Mouse (Mus musculus): ENCODE results near the gene Aldoc. TPM values are rescaled to one million over a fixed set of nuclear protein-coding genes. Genes with fewer than 3 reads are reported as not detected.

Gene Aldoc
- polyA plus RNA-seq, 1 experiment = 0.91 TPM

DNA sequence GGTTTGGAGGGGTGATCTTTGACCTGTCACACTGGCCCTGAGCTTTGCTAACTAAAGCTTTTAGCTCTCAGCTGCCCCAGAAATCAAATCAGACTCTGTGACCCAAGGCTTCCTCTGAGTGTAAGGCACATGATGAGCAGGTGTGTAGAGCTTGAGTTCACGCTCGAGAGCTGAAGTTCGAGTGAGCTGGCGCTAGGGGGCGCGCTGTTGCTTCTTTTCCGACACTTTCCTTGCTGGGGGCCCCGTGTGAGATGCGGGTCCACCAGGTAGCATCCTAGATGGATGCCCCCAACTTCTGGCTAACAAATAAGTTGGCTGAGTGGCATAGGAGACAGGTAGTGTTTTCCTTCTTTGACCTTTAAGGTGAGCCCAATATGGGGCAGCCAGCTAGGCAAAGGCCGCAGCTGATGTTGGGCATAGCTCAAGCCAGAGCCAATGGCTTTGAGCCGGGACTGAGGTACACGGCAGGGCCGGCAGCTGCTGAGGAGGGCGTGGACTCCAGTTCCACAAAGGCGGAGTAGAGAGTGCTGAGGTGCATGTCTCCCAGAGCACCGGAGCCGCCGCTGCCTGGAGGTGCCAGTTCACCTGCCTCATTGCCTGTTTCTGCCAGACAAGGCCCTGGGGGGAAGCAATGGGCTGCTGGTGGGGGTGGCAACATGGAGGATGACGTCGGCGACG, 35.7 kb downstream of the Aldoc start:
- Histone ChIP-seq H3K27me3 (ENCODE audit: control insufficient read depth, insufficient read depth, insufficient read length) (no peaks in the 10 kb centered on the region), H3K79me3 (ENCODE audit: low read depth) (no peaks in the 10 kb centered on the region), H3K36me3 (ENCODE audit: control insufficient read depth, insufficient read depth) (no peaks in the 10 kb centered on the region), H3K4me3 (ENCODE audit: insufficient read depth, poor library complexity, severe bottlenecking) (no peak overlapping the region), H3ac (ENCODE audit: control insufficient read depth, insufficient read length, low read depth) (no peak overlapping the region), H3K79me2 (ENCODE audit: control insufficient read depth, insufficient read depth) (no peaks in the 10 kb centered on the region)
- TF ChIP-seq MYOG (IDR thresholded peaks at IDR 0.05; ENCODE audit: control insufficient read depth, extremely low read depth, insufficient read length) (no peak), CTCF (IDR thresholded peaks at IDR 0.05; ENCODE audit: control insufficient read depth, insufficient read depth, insufficient read length) (peak; percentile 60)

DNA sequence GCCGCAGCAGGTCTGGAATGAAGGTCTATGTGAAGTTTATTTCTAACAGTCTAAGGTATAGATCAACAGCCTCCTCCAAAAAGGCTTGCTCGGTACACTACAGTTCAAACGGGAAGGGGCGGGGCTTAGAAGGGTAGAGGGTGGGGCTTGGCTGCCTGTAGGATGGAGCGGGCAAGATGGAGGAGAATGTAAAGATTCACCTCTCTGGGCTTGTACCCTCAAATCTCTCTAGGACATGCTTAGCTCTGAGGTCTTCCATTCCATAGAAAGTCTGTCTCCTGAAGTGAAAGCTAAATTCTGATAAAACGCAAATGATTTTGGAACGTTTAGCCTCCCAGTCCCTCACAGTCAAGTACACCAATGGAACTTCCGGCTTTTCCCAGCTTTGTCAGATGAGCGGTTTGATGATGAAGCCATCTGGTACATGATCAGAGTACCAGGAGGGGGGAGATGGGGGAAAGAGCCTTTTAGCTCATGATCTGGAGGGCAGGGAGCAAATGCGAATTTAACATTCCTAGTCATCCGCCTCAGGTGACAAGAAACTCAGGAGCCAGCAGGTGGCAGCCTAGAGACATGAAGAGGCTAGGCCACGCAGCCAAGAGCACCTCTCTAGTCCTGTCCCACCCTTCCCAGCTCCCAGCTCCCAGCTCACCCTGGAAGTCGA, 37.5 kb downstream of the Aldoc start:
- Histone ChIP-seq H3K27me3 (ENCODE audit: control insufficient read depth, insufficient read depth, insufficient read length) (no peaks in the 10 kb centered on the region), H3K4me3 (ENCODE audit: insufficient read depth, poor library complexity, severe bottlenecking) (no peak overlapping the region), H3K79me2 (ENCODE audit: control insufficient read depth, insufficient read depth) (no peaks in the 10 kb centered on the region), H3K36me3 (ENCODE audit: control insufficient read depth, insufficient read depth) (no peaks in the 10 kb centered on the region), H3K79me3 (ENCODE audit: low read depth) (no peaks in the 10 kb centered on the region), H3ac (ENCODE audit: control insufficient read depth, insufficient read length, low read depth) (no peak overlapping the region)
- TF ChIP-seq MAX (IDR thresholded peaks at IDR 0.05) (peak; percentile 15), USF1 (IDR thresholded peaks at IDR 0.05; ENCODE audit: low read depth) (no peak), CTCF (IDR thresholded peaks at IDR 0.05; ENCODE audit: control insufficient read depth, insufficient read depth, insufficient read length) (peak; percentile 75), MYOG (IDR thresholded peaks at IDR 0.05; ENCODE audit: control insufficient read depth, extremely low read depth, insufficient read length) (no peak)

DNA sequence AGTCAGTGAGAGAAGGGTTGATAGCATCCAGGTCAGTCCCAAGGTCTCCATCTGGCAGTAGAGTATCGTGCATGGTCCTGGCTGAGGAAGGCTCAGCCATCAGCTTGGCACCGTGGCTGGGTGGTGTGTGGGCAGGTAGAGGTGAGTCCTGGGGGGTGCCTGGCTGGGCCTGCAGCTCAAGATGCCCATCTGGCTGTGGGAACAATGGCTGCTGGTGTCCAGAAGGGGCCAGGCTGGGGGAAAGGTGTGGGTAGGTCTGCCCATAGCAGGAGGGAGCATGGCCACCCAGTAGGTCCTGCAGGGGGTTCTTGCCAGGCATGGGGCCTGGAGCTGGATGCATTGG, 38.0 kb downstream of the Aldoc start:
- H3ac ChIP-seq (ENCODE audit: control insufficient read depth, insufficient read length, low read depth) = no peak overlapping the region
- H3K27me3 ChIP-seq (ENCODE audit: control insufficient read depth, insufficient read depth, insufficient read length) = no peaks in the 10 kb centered on the region
- H3K79me2 ChIP-seq (ENCODE audit: control insufficient read depth, insufficient read depth) = no peaks in the 10 kb centered on the region
- no peaks in the 10 kb centered on the region for H3K79me3 ChIP-seq (ENCODE audit: low read depth)
- H3K4me3 ChIP-seq (ENCODE audit: insufficient read depth, poor library complexity, severe bottlenecking) = no peak overlapping the region
- TF ChIP-seq CTCF (IDR thresholded peaks at IDR 0.05; ENCODE audit: control insufficient read depth, insufficient read depth, insufficient read length) (no peak), CEBPB (IDR thresholded peaks at IDR 0.05; ENCODE audit: low read depth) (no peak), MYOG (IDR thresholded peaks at IDR 0.05; ENCODE audit: control insufficient read depth, extremely low read depth, insufficient read length) (no peak), MAX (IDR thresholded peaks at IDR 0.05) (no peak), MYOD1 (IDR thresholded peaks at IDR 0.05; ENCODE audit: control insufficient read depth, insufficient read length, low read depth) (no peak), USF1 (IDR thresholded peaks at IDR 0.05; ENCODE audit: low read depth) (no peak), FOSL1 (IDR thresholded peaks at IDR 0.05; ENCODE audit: insufficient read depth, low read length, poor library complexity, severe bottlenecking) (no peak)
- no peaks in the 10 kb centered on the region for H3K36me3 ChIP-seq (ENCODE audit: control insufficient read depth, insufficient read depth)

DNA sequence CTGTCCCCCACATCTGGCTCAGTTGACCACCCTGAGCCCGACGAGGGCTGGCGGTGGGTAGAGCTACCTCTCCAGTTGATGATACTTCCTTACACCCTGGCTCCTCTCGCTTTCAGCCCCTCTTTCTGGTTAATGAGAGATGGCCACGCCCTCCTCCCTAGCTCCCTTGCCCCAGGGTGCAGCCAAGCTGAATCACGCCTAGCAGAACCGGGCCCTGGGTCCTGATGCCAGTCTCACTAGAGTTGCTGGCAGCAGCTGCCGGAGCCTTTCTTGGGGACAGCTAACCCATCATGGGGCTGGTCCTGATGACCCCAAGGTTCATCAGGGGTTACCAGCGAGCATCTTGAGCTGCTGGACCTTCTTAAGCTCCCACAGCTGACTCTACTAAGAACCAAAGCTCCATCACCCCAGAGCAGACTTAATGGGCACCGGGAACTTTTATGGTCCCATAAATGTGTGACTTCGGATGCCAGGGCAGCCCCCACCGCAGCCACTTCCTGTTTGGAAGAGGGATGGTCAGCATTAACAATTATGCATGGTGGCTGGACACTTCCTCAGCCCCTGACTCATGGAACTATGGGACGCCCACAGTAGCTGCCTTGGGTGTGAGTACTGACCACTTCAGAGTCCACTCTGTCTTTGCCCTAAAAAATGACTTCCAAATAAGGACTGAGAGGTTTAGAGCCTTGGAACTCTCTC, 40.7 kb downstream of the Aldoc start:
- Histone ChIP-seq H3K36me3 (ENCODE audit: control insufficient read depth, insufficient read depth) (no peaks in the 10 kb centered on the region), H3K4me3 (ENCODE audit: insufficient read depth, poor library complexity, severe bottlenecking) (no peak overlapping the region), H3K79me3 (ENCODE audit: low read depth) (no peaks in the 10 kb centered on the region), H3K27me3 (ENCODE audit: control insufficient read depth, insufficient read depth, insufficient read length) (no peaks in the 10 kb centered on the region), H3K79me2 (ENCODE audit: control insufficient read depth, insufficient read depth) (no peaks in the 10 kb centered on the region), H3ac (ENCODE audit: control insufficient read depth, insufficient read length, low read depth) (peak overlapping the region; percentile 34)
- TF ChIP-seq FOSL1 (IDR thresholded peaks at IDR 0.05; ENCODE audit: insufficient read depth, low read length, poor library complexity, severe bottlenecking) (no peak), MYOG (IDR thresholded peaks at IDR 0.05; ENCODE audit: control insufficient read depth, extremely low read depth, insufficient read length) (no peak), CEBPB (IDR thresholded peaks at IDR 0.05; ENCODE audit: low read depth) (no peak), USF1 (IDR thresholded peaks at IDR 0.05; ENCODE audit: low read depth) (no peak), MAX (IDR thresholded peaks at IDR 0.05) (no peak), CTCF (IDR thresholded peaks at IDR 0.05; ENCODE audit: control insufficient read depth, insufficient read depth, insufficient read length) (no peak)

DNA sequence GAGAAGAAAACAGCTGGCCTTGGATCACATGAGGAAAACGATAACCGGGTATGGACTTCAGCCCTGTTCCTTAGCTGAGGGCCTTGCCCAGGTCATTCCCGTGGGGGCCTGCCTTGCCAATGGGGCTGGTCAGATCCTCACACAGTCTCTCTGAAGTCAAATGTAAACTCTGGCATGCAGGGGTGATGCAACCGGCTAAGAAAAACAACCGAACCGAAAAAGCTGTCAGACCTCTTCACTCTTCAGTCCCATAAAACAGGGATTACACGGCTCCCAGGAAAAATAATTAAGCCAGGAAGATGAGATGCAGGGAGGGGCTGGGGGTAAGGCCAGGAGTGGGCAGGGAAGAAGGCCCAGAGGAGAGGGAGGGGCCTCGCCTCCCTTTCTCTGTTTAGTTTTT, 41.3 kb downstream of the Aldoc start:
- Histone ChIP-seq H3K79me3 (ENCODE audit: low read depth) (no peaks in the 10 kb centered on the region), H3K27me3 (ENCODE audit: control insufficient read depth, insufficient read depth, insufficient read length) (no peaks in the 10 kb centered on the region), H3K36me3 (ENCODE audit: control insufficient read depth, insufficient read depth) (no peaks in the 10 kb centered on the region), H3K79me2 (ENCODE audit: control insufficient read depth, insufficient read depth) (no peaks in the 10 kb centered on the region), H3K4me3 (ENCODE audit: insufficient read depth, poor library complexity, severe bottlenecking) (no peak overlapping the region), H3ac (ENCODE audit: control insufficient read depth, insufficient read length, low read depth) (peak overlapping the region; percentile 36)
- TF ChIP-seq MYOG (IDR thresholded peaks at IDR 0.05; ENCODE audit: control insufficient read depth, extremely low read depth, insufficient read length) (no peak), USF1 (IDR thresholded peaks at IDR 0.05; ENCODE audit: low read depth) (peak; percentile 16), CEBPB (IDR thresholded peaks at IDR 0.05; ENCODE audit: low read depth) (peak; percentile 97)
